Comparison of ENCODE assay signal across 18 mouse cellular contexts in the genomic region with DNA sequence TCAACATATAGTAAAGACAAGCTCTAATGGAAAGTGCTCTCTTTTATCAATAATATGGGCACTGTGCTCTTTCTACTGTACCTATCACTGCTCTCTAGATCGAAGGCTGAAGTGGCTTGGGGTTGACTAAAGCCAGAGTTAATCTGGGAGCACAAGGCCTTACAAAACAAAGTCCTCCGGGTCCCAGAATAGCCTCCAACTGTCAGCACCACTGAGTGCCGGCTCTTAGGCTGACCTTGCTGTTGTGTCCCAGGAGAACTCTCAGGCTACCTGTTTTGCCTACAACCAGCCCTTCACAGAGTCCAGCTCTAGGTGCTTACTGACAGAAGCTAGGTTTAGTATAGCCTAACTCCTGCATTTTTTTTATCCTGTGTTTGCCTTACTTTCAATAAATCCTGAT. TPM values are rescaled to one million over a fixed set of nuclear protein-coding genes. Genes with fewer than 3 reads are reported as not detected.
DNase-seq lines count a peak whose midpoint lies in the region; ATAC-seq lines count a peak whose summit lies in the region.
"Had no signal": no experiment of that assay in that cellular context is flagged by ENCODE, and none has a peak within 500 bp of the region (broad histone marks: within the 10 kb centered on the region; RNA-seq: fewer than 3 reads in every experiment).

No protein-coding gene starts in this region.

- H3K27ac ChIP-seq in heart, embryonic 13.5 days (replicated peaks), result peak overlapping the region; percentile 96
- no peak overlapping the region for H3K27ac ChIP-seq in midbrain, embryonic 16.5 days (ENCODE audit: low read length)
- H3K27ac ChIP-seq: embryonic facial prominence, embryonic 10.5 days; kidney, embryonic 15.5 days; liver, embryonic 13.5 days; midbrain, embryonic 13.5 days had no signal

- H3K27me3 ChIP-seq in heart, embryonic 13.5 days (replicated peaks), result no peaks in the 10 kb centered on the region
- H3K27me3 ChIP-seq in midbrain, embryonic 16.5 days (ENCODE audit: control insufficient read depth, insufficient read depth, low read depth, low read length), result no peaks in the 10 kb centered on the region
- H3K27me3 ChIP-seq: kidney, embryonic 15.5 days; liver, embryonic 13.5 days; midbrain, embryonic 13.5 days had no signal

- no peak overlapping the region for H3K4me3 ChIP-seq in heart, embryonic 13.5 days
- no peak overlapping the region for H3K4me3 ChIP-seq in midbrain, embryonic 16.5 days (ENCODE audit: low read depth, low read length)
- H3K4me3 ChIP-seq: embryonic facial prominence, embryonic 10.5 days; erythroblast, embryonic 14.5 days; kidney, embryonic 15.5 days; liver, embryonic 13.5 days; midbrain, embryonic 13.5 days had no signal

- DNase-seq in gastrocnemius, adult 18-20 months (ENCODE audit: low spot score), result peak; percentile 44
- DNase-seq in gastrocnemius, postnatal 14 days, result no peak
- DNase-seq in heart, adult 11 months, result peak; percentile 98
- peak; percentile 72 for DNase-seq in heart, postnatal 4 days
- no peak for DNase-seq in thymus, postnatal 0 days (ENCODE audit: low spot score)
- DNase-seq in yolk sac, embryonic 10.5 days (ENCODE audit: low spot score), result no peak
- DNase-seq: adrenal gland, postnatal 10 days; cerebellum, adult 11-12 months; liver, embryonic 13.5 days; thymus, postnatal 25 days had no signal

- H3K4me2 ChIP-seq in heart, embryonic 13.5 days, result peak overlapping the region; percentile 57
- no peak overlapping the region for H3K4me2 ChIP-seq in midbrain, embryonic 16.5 days (ENCODE audit: low read length)
- H3K4me2 ChIP-seq: kidney, embryonic 15.5 days; liver, embryonic 13.5 days; midbrain, embryonic 13.5 days had no signal

- no peaks in the 10 kb centered on the region for H3K9me3 ChIP-seq in heart, embryonic 13.5 days
- no peaks in the 10 kb centered on the region for H3K9me3 ChIP-seq in midbrain, embryonic 16.5 days (replicated peaks; ENCODE audit: control insufficient read depth, low read length, poor library complexity, severe bottlenecking)
- H3K9me3 ChIP-seq: embryonic facial prominence, embryonic 10.5 days; kidney, embryonic 15.5 days; liver, embryonic 13.5 days; midbrain, embryonic 13.5 days had no signal

- peaks cover 63% of the 10 kb centered on the region for H3K4me1 ChIP-seq in heart, embryonic 13.5 days
- H3K4me1 ChIP-seq in midbrain, embryonic 16.5 days (ENCODE audit: control insufficient read depth, insufficient read depth, low read length), result no peaks in the 10 kb centered on the region
- H3K4me1 ChIP-seq: kidney, embryonic 15.5 days had no signal

- H3K36me3 ChIP-seq in heart, embryonic 13.5 days, result no peaks in the 10 kb centered on the region
- H3K36me3 ChIP-seq in midbrain, embryonic 16.5 days (ENCODE audit: control insufficient read depth, insufficient read depth, low read length), result no peaks in the 10 kb centered on the region
- H3K36me3 ChIP-seq: embryonic facial prominence, embryonic 10.5 days; kidney, embryonic 15.5 days; liver, embryonic 13.5 days; midbrain, embryonic 13.5 days had no signal

- peak overlapping the region; percentile 54 for H3K9ac ChIP-seq in heart, embryonic 13.5 days
- H3K9ac ChIP-seq in midbrain, embryonic 16.5 days (ENCODE audit: low read depth, low read length), result no peak overlapping the region
- H3K9ac ChIP-seq: kidney, embryonic 15.5 days; liver, embryonic 13.5 days; midbrain, embryonic 13.5 days had no signal

- 20% methylated on average over 3 of the region's 3 CpGs for WGBS in heart, embryonic 13.5 days
- WGBS in midbrain, embryonic 16.5 days, result 26% methylated on average over 3 of the region's 3 CpGs

- intact Hi-C loops in gastrocnemius, postnatal 14 days (cut with DNase I; ENCODE audit: low total_unique reads), result no loop called here

- ATAC-seq in heart, embryonic 13.5 days (ENCODE audit: extremely low read depth, insufficient number of reproducible peaks, low FRiP score, low TSS enrichment), result peak; percentile 59; the same call in 1 of the 2 replicates
- ATAC-seq in midbrain, embryonic 16.5 days, result no peak
- ATAC-seq: forebrain, embryonic 16.5 days; intestine, embryonic 16.5 days; midbrain, embryonic 13.5 days had no signal

RNA-seq across cellular contexts. Expression of a gene that starts 45.7 kb away (rescaled TPM):
- total RNA-seq in gastrocnemius, adult 18-20 months (2021), result 100 to 1,000 TPM; 152 to 171 TPM
- total RNA-seq in gastrocnemius, postnatal 14 days (2021), result 100 to 1,000 TPM; 183 to 217 TPM
- polyA plus RNA-seq in heart, embryonic 13.5 days (2015; fragmentation: Nextera tagmentation; extraction: Ambion mirVana), result 20.3 and 20.4 TPM in 2 replicates
- total RNA-seq in heart, postnatal 4 days (2021), result 100 to 1,000 TPM; 118 to 124 TPM
- 4.5 and 7.0 TPM in 2 replicates for polyA plus RNA-seq in thymus, postnatal 0 days (2015; fragmentation: Nextera tagmentation; extraction: Ambion mirVana)
- 13.6 and 13.7 TPM in 2 replicates for polyA plus RNA-seq in midbrain, embryonic 16.5 days (2015; fragmentation: Nextera tagmentation; extraction: Ambion mirVana)

RNA-seq across cellular contexts. Expression of a gene that starts 52.3 kb away (rescaled TPM):
- total RNA-seq in gastrocnemius, adult 18-20 months (2021), result 1 to 10 TPM; 5.5 to 6.6 TPM
- total RNA-seq in gastrocnemius, postnatal 14 days (2021), result 10 to 100 TPM in 1 of 2 experiments, 1 to 10 TPM in 1; 5.8 to 11.5 TPM
- 42.5 and 51.5 TPM in 2 replicates for polyA plus RNA-seq in heart, embryonic 13.5 days (2015; fragmentation: Nextera tagmentation; extraction: Ambion mirVana)
- 10 to 100 TPM; 22.6 to 24.2 TPM for total RNA-seq in heart, postnatal 4 days (2021)
- 51.6 and 57.5 TPM in 2 replicates for polyA plus RNA-seq in thymus, postnatal 0 days (2015; fragmentation: Nextera tagmentation; extraction: Ambion mirVana)
- 9.7 and 10.6 TPM in 2 replicates for polyA plus RNA-seq in midbrain, embryonic 16.5 days (2015; fragmentation: Nextera tagmentation; extraction: Ambion mirVana)

Comparison
In these comparisons a context has a peak if more than half of its experiments do, and no peak if none do; other contexts are left out.
1. DNase-seq: peak in gastrocnemius, adult 18-20 months (single experiment), heart, adult 11 months (single experiment) and heart, postnatal 4 days (single experiment); none in gastrocnemius, postnatal 14 days (single experiment), thymus, postnatal 0 days (single experiment) and yolk sac, embryonic 10.5 days (single experiment).